Mouse (Mus musculus): ENCODE data around the gene Gm20518.
A peak's percentile ranks its signal among the peaks of the same experiment; 100 is the strongest.

- TF ChIP-seq CTCF (IDR thresholded peaks at IDR 0.05) (peak; percentile 92), EP300 (IDR thresholded peaks at IDR 0.05) (no peak)
Observed at GRCm38 (mm10) chr16:17938821-17939220, 47.4 kb upstream of the Gm20518 start.
